Mouse (Mus musculus) CD4-positive, CD25-positive, alpha-beta regulatory T cell, adult 2 months (primary cell): ENCODE measurements around the gene Rbck1.

ENCODE experiments used
- DNase-seq: peaks from one replicate; pipeline ENCODE4 v3.0.0-alpha.2; 2012; ENCODE audit warnings: low read depth, low spot score

Gene Rbck1

GRCm38 (mm10) chr2:152332101-152332825 is at the start of gene Rbck1:
TSS of gene Rbck1 (minus strand) at chr2:152332653.
- DNase-seq, result peak; percentile 95

GRCm38 (mm10) chr2:152376345-152376741 is 43.9 kb upstream of the Rbck1 start, which contains the start of gene Nrsn2:
TSS of gene Nrsn2 (minus strand) at chr2:152376638.
- no peak for DNase-seq

- DNase-seq, result no peak
Measured at GRCm38 (mm10) chr2:152375652-152376344, 43.3 kb upstream of the Rbck1 start.

GRCm38 (mm10) chr2:152373547-152373946 is 41.1 kb upstream of the Rbck1 start:
- no peak for DNase-seq

- no peak for DNase-seq
Measured at GRCm38 (mm10) chr2:152372661-152373060, 40.2 kb upstream of the Rbck1 start.

- peak; percentile 66 for DNase-seq
Measured at GRCm38 (mm10) chr2:152372104-152372503, 39.7 kb upstream of the Rbck1 start.

GRCm38 (mm10) chr2:152368532-152369140 is 36.2 kb upstream of the Rbck1 start:
- DNase-seq, result peak; percentile 88

GRCm38 (mm10) chr2:152367917-152368316 is 35.5 kb upstream of the Rbck1 start:
- no peak for DNase-seq

- DNase-seq, result peak; percentile 85
Measured at GRCm38 (mm10) chr2:152363245-152364147, 31.0 kb upstream of the Rbck1 start.

- no peak for DNase-seq
Measured at GRCm38 (mm10) chr2:152361193-152361592, 28.7 kb upstream of the Rbck1 start.

GRCm38 (mm10) chr2:152360271-152360775 is 27.9 kb upstream of the Rbck1 start:
- peak; percentile 47 for DNase-seq

- peak; percentile 22 for DNase-seq
Measured at GRCm38 (mm10) chr2:152359616-152360015, 27.2 kb upstream of the Rbck1 start.

GRCm38 (mm10) chr2:152358977-152359376 is 26.5 kb upstream of the Rbck1 start:
- peak; percentile 63 for DNase-seq

GRCm38 (mm10) chr2:152357254-152357653 is 24.8 kb upstream of the Rbck1 start:
- DNase-seq, result no peak

- no peak for DNase-seq
Measured at GRCm38 (mm10) chr2:152349842-152350540, 17.5 kb upstream of the Rbck1 start.

GRCm38 (mm10) chr2:152349205-152349604 is 16.8 kb upstream of the Rbck1 start:
- DNase-seq, result no peak

GRCm38 (mm10) chr2:152347722-152348121 is 15.3 kb upstream of the Rbck1 start:
- DNase-seq, result no peak

- no peak for DNase-seq
Measured at GRCm38 (mm10) chr2:152346776-152347465, 14.5 kb upstream of the Rbck1 start.

- DNase-seq, result no peak
Measured at GRCm38 (mm10) chr2:152345393-152345792, 12.9 kb upstream of the Rbck1 start.

- DNase-seq, result no peak
Measured at GRCm38 (mm10) chr2:152344909-152345308, 12.5 kb upstream of the Rbck1 start.
